In the genomic region with DNA sequence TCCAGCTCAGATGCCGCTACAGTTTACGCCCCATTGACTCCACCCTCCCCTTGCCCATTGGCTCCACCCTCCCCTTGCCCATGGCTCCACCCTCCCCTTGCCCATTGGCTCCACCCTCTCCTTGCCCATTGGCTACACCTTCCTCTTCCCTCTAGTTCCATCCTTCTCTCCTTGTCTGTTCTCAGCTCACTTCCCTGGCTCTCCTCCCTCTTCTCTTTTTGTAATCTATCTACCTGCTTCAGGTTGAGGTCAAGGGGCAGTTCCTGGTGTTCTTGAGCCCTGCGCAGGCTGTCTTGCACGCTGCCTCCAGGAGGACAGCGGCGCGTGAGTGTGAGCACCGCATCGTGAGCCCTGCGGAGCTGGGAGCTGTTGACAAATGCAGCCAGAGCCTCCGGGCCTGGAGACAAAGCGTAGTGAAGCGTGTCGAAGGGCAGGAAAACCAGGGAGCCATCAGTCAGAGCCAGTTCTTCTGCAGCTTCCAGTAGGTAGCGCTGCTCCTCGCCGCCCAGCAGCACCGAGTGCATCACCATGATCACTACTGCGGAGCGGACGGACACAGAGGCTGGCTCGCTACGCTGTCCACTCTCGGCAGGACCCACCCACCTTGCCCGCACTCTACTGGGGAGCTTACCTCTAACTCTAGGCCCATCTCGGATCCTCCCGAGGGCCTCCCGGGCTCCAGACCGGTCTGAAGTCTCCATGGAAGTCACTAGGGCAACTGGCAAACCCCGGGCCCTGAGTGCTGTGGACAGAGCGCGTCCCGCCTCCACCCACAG, we compare ENCODE assay signal across 8 mouse cellular contexts. TPM values are rescaled to one million over a fixed set of nuclear protein-coding genes. Genes with fewer than 3 reads are reported as not detected.
A peak's percentile ranks its signal among the peaks of the same experiment; 100 is the strongest.
DNase-seq lines count a peak whose midpoint lies in the region; ATAC-seq lines count a peak whose summit lies in the region.

No protein-coding gene starts in this region.

- peaks cover 52% of the 10 kb centered on the region for H3K27me3 ChIP-seq in erythroblast, embryonic 14.5 days (ENCODE audit: control insufficient read depth)
- peaks cover 58% of the 10 kb centered on the region for H3K27me3 ChIP-seq in heart, embryonic 15.5 days
- H3K27me3 ChIP-seq in liver, embryonic 12.5 days (replicated peaks), result peaks cover 86% of the 10 kb centered on the region
- no peaks in the 10 kb centered on the region for H3K27me3 ChIP-seq in splenic B cell, adult 2 months (ENCODE audit: control insufficient read depth, insufficient read depth, low read length, poor library complexity, severe bottlenecking)

- H3K9me3 ChIP-seq in erythroblast, embryonic 14.5 days (ENCODE audit: control insufficient read depth, low read length), result no peaks in the 10 kb centered on the region; the same call in 1 of the 2 replicates
- no peaks in the 10 kb centered on the region for H3K9me3 ChIP-seq in heart, embryonic 15.5 days (replicated peaks)
- no peaks in the 10 kb centered on the region for H3K9me3 ChIP-seq in liver, embryonic 12.5 days (replicated peaks)

- 2% methylated on average over 33 of the region's 33 CpGs for WGBS in heart, embryonic 15.5 days
- 2% methylated on average over 33 of the region's 33 CpGs for WGBS in liver, embryonic 12.5 days (ENCODE audit: insufficient replicate concordance)

- H3K27ac ChIP-seq in heart, embryonic 15.5 days, result no peak overlapping the region
- H3K27ac ChIP-seq in liver, embryonic 12.5 days, result no peak overlapping the region

- peak overlapping the region; percentile 79 for H3K4me2 ChIP-seq in heart, embryonic 15.5 days
- H3K4me2 ChIP-seq in liver, embryonic 12.5 days, result peak overlapping the region; percentile 71

- H3K9ac ChIP-seq in heart, embryonic 15.5 days, result peak overlapping the region; percentile 32
- H3K9ac ChIP-seq in liver, embryonic 12.5 days, result 0 out of 2 replicates have a peak overlapping the region, but pooled peaks have one; percentile 32

- DNase-seq in CD4-positive helper T cell, adult 2 months (ENCODE audit: low read depth, low spot score), result peak; percentile 86
- DNase-seq in brain, embryonic 18.5 days (ENCODE audit: low read depth, low spot score), result peak; percentile 76
- DNase-seq in kidney, postnatal 25 days, result peak; percentile 77 to 87
- DNase-seq in naive thymus-derived CD4-positive, alpha-beta T cell, adult 2 months (ENCODE audit: low read depth), result peak; percentile 88
- peak; percentile 72 for DNase-seq in splenic B cell, adult 2 months (ENCODE audit: low read depth, low spot score)

- no peaks in the 10 kb centered on the region for H3K36me3 ChIP-seq in erythroblast, embryonic 14.5 days (ENCODE audit: control insufficient read depth)
- H3K36me3 ChIP-seq in heart, embryonic 15.5 days, result no peaks in the 10 kb centered on the region
- no peaks in the 10 kb centered on the region for H3K36me3 ChIP-seq in liver, embryonic 12.5 days
- no peaks in the 10 kb centered on the region for H3K36me3 ChIP-seq in splenic B cell, adult 2 months (ENCODE audit: control insufficient read depth, insufficient read depth, low read length, poor library complexity, severe bottlenecking)

- peaks cover 11% of the 10 kb centered on the region for H3K4me1 ChIP-seq in erythroblast, embryonic 14.5 days (ENCODE audit: control insufficient read depth)
- peaks cover 21% of the 10 kb centered on the region for H3K4me1 ChIP-seq in heart, embryonic 15.5 days (replicated peaks)
- H3K4me1 ChIP-seq in liver, embryonic 12.5 days, result peaks cover 21% of the 10 kb centered on the region

- ATAC-seq in heart, embryonic 15.5 days (replicated peaks; ENCODE audit: insufficient number of reproducible peaks, insufficient read depth, low FRiP score, low read depth), result peak; percentile 77
- peak; percentile 85 for ATAC-seq in liver, embryonic 12.5 days

- H3K4me3 ChIP-seq in erythroblast, embryonic 14.5 days (replicated peaks), result peak overlapping the region; percentile 15
- peak overlapping the region; percentile 41 for H3K4me3 ChIP-seq in heart, embryonic 15.5 days
- H3K4me3 ChIP-seq in liver, embryonic 12.5 days, result peak overlapping the region; percentile 45

RNA-seq across cellular contexts. Expression of gene Gucy2e, which starts 1.4 kb away (rescaled TPM):
- not detected in 2 replicates for polyA plus RNA-seq in erythroblast, embryonic 14.5 days (2012)
- 0.08 and 0.13 TPM in 2 replicates for polyA plus RNA-seq in heart, embryonic 15.5 days (2015; fragmentation: Nextera tagmentation; extraction: Ambion mirVana)
- not detected in 2 replicates for polyA plus RNA-seq in liver, embryonic 12.5 days (2016; fragmentation: Nextera tagmentation; extraction: Ambion mirVana)

RNA-seq across cellular contexts. Expression of gene Alox8, which starts 37.8 kb away (rescaled TPM):
- polyA plus RNA-seq in erythroblast, embryonic 14.5 days (2012), result not detected in 2 replicates
- polyA plus RNA-seq in heart, embryonic 15.5 days (2015; fragmentation: Nextera tagmentation; extraction: Ambion mirVana), result 1.9 and 2.1 TPM in 2 replicates
- polyA plus RNA-seq in liver, embryonic 12.5 days (2016; fragmentation: Nextera tagmentation; extraction: Ambion mirVana), result not detected in 2 replicates
